ENCODE assay signal across 8 mouse cellular contexts in the genomic region with DNA sequence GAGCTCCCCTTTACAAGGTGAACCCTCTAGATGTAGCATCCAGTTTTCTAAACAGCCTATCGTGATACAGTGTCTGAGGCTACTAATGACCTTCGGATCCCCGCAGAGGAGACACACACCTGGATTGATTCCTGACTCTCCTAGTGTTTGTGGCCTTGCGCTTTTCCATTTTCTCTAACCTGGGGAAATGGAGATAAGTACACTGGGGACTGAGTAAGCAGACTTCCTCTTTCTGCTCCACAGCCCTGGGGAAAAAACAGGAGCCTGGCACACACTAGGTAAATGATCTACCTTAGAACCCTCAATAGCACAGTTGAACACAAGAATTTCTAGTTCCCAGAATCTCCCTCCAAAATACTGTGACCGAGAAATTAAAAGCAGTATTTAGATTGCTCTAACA. TPM values are rescaled to one million over a fixed set of nuclear protein-coding genes. Genes with fewer than 3 reads are reported as not detected.
A peak's percentile ranks its signal among the peaks of the same experiment; 100 is the strongest.
DNase-seq lines count a peak whose midpoint lies in the region; ATAC-seq and TF ChIP-seq lines count a peak whose summit lies in the region.

No protein-coding gene starts in this region.

- H3K36me3 ChIP-seq in heart, postnatal 0 days (replicated peaks; ENCODE audit: control insufficient read depth, insufficient read depth, low read length): no peaks in the 10 kb centered on the region
- no peaks in the 10 kb centered on the region for H3K36me3 ChIP-seq in hindbrain, embryonic 11.5 days (ENCODE audit: control insufficient read depth, insufficient read depth, low read length)
- peaks cover 17% of the 10 kb centered on the region for H3K36me3 ChIP-seq in limb, embryonic 10.5 days
- no peaks in the 10 kb centered on the region for H3K36me3 ChIP-seq in neural tube, embryonic 15.5 days

- no peak for DNase-seq in heart, postnatal 0 days (ENCODE audit: low spot score)
- no peak for DNase-seq in heart, postnatal 25 days (ENCODE audit: low spot score)
- no peak for DNase-seq in hindbrain, embryonic 11.5 days (ENCODE audit: low spot score)
- no peak for DNase-seq in limb, embryonic 10.5 days (ENCODE audit: low spot score)
- no peak for DNase-seq in layer of hippocampus, adult 18-20 months (ENCODE audit: low spot score in 2 of 2)
- DNase-seq in Muller cell, postnatal 12 days (ENCODE audit: inconsistent ontology term): no peak
- DNase-seq in embryo, embryonic 9.5 days (ENCODE audit: extremely low spot score): no peak

- H3K4me3 ChIP-seq in heart, postnatal 0 days (ENCODE audit: low read depth, low read length): no peak overlapping the region
- no peak overlapping the region; the same call in 1 of the 2 replicates for H3K4me3 ChIP-seq in hindbrain, embryonic 11.5 days (ENCODE audit: low read depth, low read length)
- peak overlapping the region; percentile 86 for H3K4me3 ChIP-seq in limb, embryonic 10.5 days
- H3K4me3 ChIP-seq in neural tube, embryonic 15.5 days (replicated peaks): peak overlapping the region; percentile 85

- WGBS in heart, postnatal 0 days: 71% methylated on average over 5 of the region's 5 CpGs
- WGBS in hindbrain, embryonic 11.5 days: 65% methylated on average over 5 of the region's 5 CpGs
- WGBS in limb, embryonic 10.5 days: 65% methylated on average over 5 of the region's 5 CpGs
- WGBS in neural tube, embryonic 15.5 days: 61% methylated on average over 5 of the region's 5 CpGs

- peak overlapping the region; percentile 98; the same call in 1 of the 2 replicates for H3K27ac ChIP-seq in heart, postnatal 0 days (ENCODE audit: low read depth)
- no peak overlapping the region for H3K27ac ChIP-seq in hindbrain, embryonic 11.5 days (ENCODE audit: low read depth, low read length)
- peak overlapping the region; percentile 98 for H3K27ac ChIP-seq in limb, embryonic 10.5 days
- H3K27ac ChIP-seq in neural tube, embryonic 15.5 days (replicated peaks): peak overlapping the region; percentile 100; the same call in 1 of the 2 replicates

- H3K27me3 ChIP-seq in heart, postnatal 0 days (ENCODE audit: control insufficient read depth, insufficient read depth, low read length): no peaks in the 10 kb centered on the region
- H3K27me3 ChIP-seq in hindbrain, embryonic 11.5 days (ENCODE audit: control insufficient read depth, insufficient read depth, low read length): no peaks in the 10 kb centered on the region
- no peaks in the 10 kb centered on the region for H3K27me3 ChIP-seq in limb, embryonic 10.5 days (ENCODE audit: low read depth, poor library complexity, severe bottlenecking)
- H3K27me3 ChIP-seq in neural tube, embryonic 15.5 days (replicated peaks): no peaks in the 10 kb centered on the region

- H3K9me3 ChIP-seq in heart, postnatal 0 days (replicated peaks; ENCODE audit: control insufficient read depth, low read length): no peaks in the 10 kb centered on the region
- no peaks in the 10 kb centered on the region for H3K9me3 ChIP-seq in hindbrain, embryonic 11.5 days (ENCODE audit: control insufficient read depth, low read length)
- no peaks in the 10 kb centered on the region for H3K9me3 ChIP-seq in limb, embryonic 10.5 days (replicated peaks)
- H3K9me3 ChIP-seq in neural tube, embryonic 15.5 days (replicated peaks): no peaks in the 10 kb centered on the region

- TF ChIP-seq EP300 in heart, postnatal 0 days (IDR thresholded peaks at IDR 0.05; ENCODE audit: low read depth): no peak

- ATAC-seq in heart, postnatal 0 days (ENCODE audit: insufficient read depth, low read depth): no peak
- no peak for ATAC-seq in hindbrain, embryonic 11.5 days (ENCODE audit: low FRiP score)
- no peak for ATAC-seq in neural tube, embryonic 15.5 days (ENCODE audit: low FRiP score)

- peak overlapping the region; percentile 97 for H3K4me2 ChIP-seq in heart, postnatal 0 days (ENCODE audit: low read depth, low read length)
- peak overlapping the region; percentile 93 for H3K4me2 ChIP-seq in hindbrain, embryonic 11.5 days (replicated peaks; ENCODE audit: low read depth, low read length)
- H3K4me2 ChIP-seq in neural tube, embryonic 15.5 days: peak overlapping the region; percentile 93

- no peak for TF ChIP-seq CTCF in heart, postnatal 0 days (IDR thresholded peaks at IDR 0.05; ENCODE audit: low read depth)

- H3K9ac ChIP-seq in heart, postnatal 0 days (replicated peaks; ENCODE audit: low read depth, low read length): peak overlapping the region; percentile 69; the same call in 1 of the 2 replicates
- peak overlapping the region; percentile 98 for H3K9ac ChIP-seq in hindbrain, embryonic 11.5 days (ENCODE audit: low read depth, low read length)
- H3K9ac ChIP-seq in neural tube, embryonic 15.5 days (replicated peaks): peak overlapping the region; percentile 96; the same call in 1 of the 2 replicates

- H3K4me1 ChIP-seq in heart, postnatal 0 days (ENCODE audit: control insufficient read depth, insufficient read depth): peaks cover 24% of the 10 kb centered on the region
- peaks cover 2% of the 10 kb centered on the region; the same call in 1 of the 2 replicates for H3K4me1 ChIP-seq in hindbrain, embryonic 11.5 days (replicated peaks; ENCODE audit: control insufficient read depth, insufficient read depth, low read length)
- peaks cover 25% of the 10 kb centered on the region for H3K4me1 ChIP-seq in limb, embryonic 10.5 days
- H3K4me1 ChIP-seq in neural tube, embryonic 15.5 days: peaks cover 42% of the 10 kb centered on the region

- intact Hi-C loops in heart, postnatal 25 days (cut with DNase I): no loop called here

RNA-seq across cellular contexts. Expression of gene Patz1, which starts 0.8 kb away (rescaled TPM):
- 35.6 and 56.8 TPM in 2 replicates for total RNA-seq in heart, postnatal 0 days (2014; rRNA removed; ENCODE audit: low replicate concordance)
- polyA plus RNA-seq in heart, postnatal 0 days (2015; fragmentation: Nextera tagmentation; extraction: Ambion mirVana): 13.1 and 14.0 TPM in 2 replicates
- total RNA-seq in heart, postnatal 25 days (2021): 10 to 100 TPM; 25.6 to 26.4 TPM
- polyA plus RNA-seq in hindbrain, embryonic 11.5 days (2014; fragmentation: Nextera tagmentation; extraction: Ambion mirVana): 91.2 and 97.0 TPM in 2 replicates
- 80.2 and 81.7 TPM in 2 replicates for polyA plus RNA-seq in limb, embryonic 10.5 days (2016; fragmentation: Nextera tagmentation; extraction: Ambion mirVana)
- polyA plus RNA-seq in neural tube, embryonic 15.5 days (2015; fragmentation: Nextera tagmentation; extraction: Ambion mirVana): 39.5 and 49.2 TPM in 2 replicates
- 10 to 100 TPM; 50.6 to 51.5 TPM for total RNA-seq in layer of hippocampus, adult 18-20 months (2021)

RNA-seq across cellular contexts. Expression of gene Drg1, which starts 21.7 kb away (rescaled TPM):
- total RNA-seq in heart, postnatal 0 days (2014; rRNA removed; ENCODE audit: low replicate concordance): 52.8 and 55.1 TPM in 2 replicates
- polyA plus RNA-seq in heart, postnatal 0 days (2015; fragmentation: Nextera tagmentation; extraction: Ambion mirVana): 128 and 134 TPM in 2 replicates
- 10 to 100 TPM; 58.0 to 65.0 TPM for total RNA-seq in heart, postnatal 25 days (2021)
- 321 and 329 TPM in 2 replicates for polyA plus RNA-seq in hindbrain, embryonic 11.5 days (2014; fragmentation: Nextera tagmentation; extraction: Ambion mirVana)
- polyA plus RNA-seq in limb, embryonic 10.5 days (2016; fragmentation: Nextera tagmentation; extraction: Ambion mirVana): 276 and 280 TPM in 2 replicates
- polyA plus RNA-seq in neural tube, embryonic 15.5 days (2015; fragmentation: Nextera tagmentation; extraction: Ambion mirVana): 194 and 208 TPM in 2 replicates
- 10 to 100 TPM; 92.5 to 93.4 TPM for total RNA-seq in layer of hippocampus, adult 18-20 months (2021)

RNA-seq across cellular contexts. Expression of gene Pik3ip1, which starts 42.3 kb away (rescaled TPM):
- 22.3 and 57.6 TPM in 2 replicates for total RNA-seq in heart, postnatal 0 days (2014; rRNA removed; ENCODE audit: low replicate concordance)
- polyA plus RNA-seq in heart, postnatal 0 days (2015; fragmentation: Nextera tagmentation; extraction: Ambion mirVana): 44.7 and 65.9 TPM in 2 replicates
- 10 to 100 TPM; 39.4 to 42.4 TPM for total RNA-seq in heart, postnatal 25 days (2021)
- polyA plus RNA-seq in hindbrain, embryonic 11.5 days (2014; fragmentation: Nextera tagmentation; extraction: Ambion mirVana): 11.5 and 12.0 TPM in 2 replicates
- polyA plus RNA-seq in limb, embryonic 10.5 days (2016; fragmentation: Nextera tagmentation; extraction: Ambion mirVana): 5.9 and 8.5 TPM in 2 replicates
- 28.7 and 35.3 TPM in 2 replicates for polyA plus RNA-seq in neural tube, embryonic 15.5 days (2015; fragmentation: Nextera tagmentation; extraction: Ambion mirVana)
- total RNA-seq in layer of hippocampus, adult 18-20 months (2021): 10 to 100 TPM; 41.6 to 46.5 TPM

Comparison
In these comparisons a context has a peak if more than half of its experiments do, and no peak if none do; other contexts are left out.
1. H3K4me3 ChIP-seq: peak in limb, embryonic 10.5 days (single experiment) and neural tube, embryonic 15.5 days (single experiment); none in heart, postnatal 0 days (single experiment) and hindbrain, embryonic 11.5 days (single experiment).
2. Peak in every context shown above with its lines, with median percentiles within 50 percentile points of each other: H3K4me2 ChIP-seq and H3K9ac ChIP-seq.